Mouse (Mus musculus) megakaryocyte-erythroid progenitor cell, adult 5-6 weeks (primary cell): ENCODE data around the gene Gal. TPM values are rescaled to one million over a fixed set of nuclear protein-coding genes. Genes with fewer than 3 reads are reported as not detected.
A peak's percentile ranks its signal among the peaks of the same experiment; 100 is the strongest.

Source experiments
- ATAC-seq: replicated peaks from 2 replicates; pipeline ENCODE4 v1.8.0; 2016; ENCODE audit warnings: mild to moderate bottlenecking, inconsistent platforms; ENCODE audit not compliant: severe bottlenecking, poor library complexity, low FRiP score, low TSS enrichment
- total RNA-seq, 2 experiments: library from RNA; stranded (forward) in 1 of 2; stranded (reverse) in 1 of 2; fragments of 200-1000, 215-1000 nt in 1 of 2; fragments of >200 nt in 1 of 2; fragmentation: Nextera tagmentation in 1 of 2; gene quantifications; 2 replicates each; pipeline ENCODE4 v1.2.3; 2014 to 2017

Gal gene
- total RNA-seq, 2 experiments from 2014 or later: not detected

DNA sequence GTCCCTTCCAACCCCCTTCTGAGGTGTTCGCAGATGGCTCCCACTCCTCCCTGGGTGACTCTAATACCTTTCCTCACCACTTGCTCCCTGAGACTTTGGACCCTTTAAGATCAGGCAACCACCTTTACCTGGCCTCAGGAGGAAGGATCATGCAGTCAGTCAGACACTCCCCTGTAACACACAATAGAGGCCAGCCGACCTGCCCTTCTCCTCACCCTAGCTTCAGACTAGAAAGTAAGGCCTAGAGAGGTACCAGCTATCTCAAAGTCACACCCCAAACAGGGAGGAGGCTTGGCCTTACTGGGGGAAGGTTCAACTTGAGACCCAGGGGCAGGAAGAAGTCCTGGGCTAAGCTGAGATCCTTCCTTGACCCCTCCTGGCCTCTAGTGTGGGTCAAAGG lies 9.9 kb upstream of the Gal start:
- ATAC-seq: no peak

DNA sequence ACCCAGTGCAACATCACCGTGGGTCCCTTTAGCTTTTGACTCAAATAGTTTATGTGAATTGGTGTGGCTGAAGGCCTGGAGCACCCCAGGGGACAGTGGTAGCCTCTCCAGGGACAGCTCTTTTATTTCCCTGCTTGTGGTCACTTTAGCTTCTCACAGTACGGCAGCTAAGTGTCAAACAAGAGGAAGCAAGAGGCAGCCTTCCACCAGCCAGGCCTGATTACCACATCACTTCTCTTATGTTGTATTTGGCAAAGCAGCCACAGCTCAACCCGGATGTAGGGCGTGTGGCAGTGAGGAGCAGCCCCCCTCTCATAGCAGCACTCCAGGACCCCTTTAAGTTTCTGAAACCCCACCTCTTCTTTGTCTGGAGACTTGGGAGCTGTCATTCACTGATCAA lies 8.6 kb upstream of the Gal start:
- ATAC-seq: no peak

DNA sequence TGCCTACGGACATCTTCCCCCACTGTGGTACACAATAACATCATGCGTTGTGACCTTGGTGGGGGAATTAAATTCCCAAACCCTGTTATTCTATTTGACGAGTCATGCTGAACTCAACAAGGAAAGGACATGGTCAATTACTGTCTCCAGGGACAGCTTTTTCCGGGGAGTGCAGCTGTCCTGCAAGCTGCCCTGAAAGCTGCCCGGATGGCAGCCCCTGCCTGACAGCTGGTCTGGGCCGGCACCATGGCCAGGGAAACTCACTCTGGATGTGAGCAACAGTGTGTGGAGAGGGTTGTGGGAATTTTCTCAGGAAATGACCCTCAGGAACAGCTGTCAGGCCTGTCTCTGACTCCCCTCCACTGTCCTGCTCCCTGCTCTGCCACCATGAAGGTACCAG lies 8.1 kb upstream of the Gal start:
- no peak for ATAC-seq

DNA sequence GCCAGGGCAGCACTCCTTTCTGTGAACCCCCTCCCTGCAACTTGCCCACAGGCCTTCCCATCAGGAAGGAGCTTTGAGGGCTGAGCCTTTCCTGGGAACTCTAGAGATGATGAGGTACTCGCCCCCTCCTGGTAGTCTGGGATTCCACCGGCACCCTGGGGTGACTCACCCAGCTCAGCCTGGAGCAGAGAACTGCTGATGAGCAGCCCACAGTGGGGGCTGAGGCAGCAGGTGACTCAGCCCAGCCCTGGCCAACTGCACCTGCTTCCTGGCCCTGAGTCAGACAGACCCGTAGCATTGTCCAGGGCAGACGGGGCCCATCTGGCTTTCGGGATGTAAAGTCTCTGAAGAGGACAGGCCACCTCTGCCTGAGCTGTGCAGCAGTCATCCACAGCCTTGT lies 4.9 kb upstream of the Gal start:
- ATAC-seq: no peak

DNA sequence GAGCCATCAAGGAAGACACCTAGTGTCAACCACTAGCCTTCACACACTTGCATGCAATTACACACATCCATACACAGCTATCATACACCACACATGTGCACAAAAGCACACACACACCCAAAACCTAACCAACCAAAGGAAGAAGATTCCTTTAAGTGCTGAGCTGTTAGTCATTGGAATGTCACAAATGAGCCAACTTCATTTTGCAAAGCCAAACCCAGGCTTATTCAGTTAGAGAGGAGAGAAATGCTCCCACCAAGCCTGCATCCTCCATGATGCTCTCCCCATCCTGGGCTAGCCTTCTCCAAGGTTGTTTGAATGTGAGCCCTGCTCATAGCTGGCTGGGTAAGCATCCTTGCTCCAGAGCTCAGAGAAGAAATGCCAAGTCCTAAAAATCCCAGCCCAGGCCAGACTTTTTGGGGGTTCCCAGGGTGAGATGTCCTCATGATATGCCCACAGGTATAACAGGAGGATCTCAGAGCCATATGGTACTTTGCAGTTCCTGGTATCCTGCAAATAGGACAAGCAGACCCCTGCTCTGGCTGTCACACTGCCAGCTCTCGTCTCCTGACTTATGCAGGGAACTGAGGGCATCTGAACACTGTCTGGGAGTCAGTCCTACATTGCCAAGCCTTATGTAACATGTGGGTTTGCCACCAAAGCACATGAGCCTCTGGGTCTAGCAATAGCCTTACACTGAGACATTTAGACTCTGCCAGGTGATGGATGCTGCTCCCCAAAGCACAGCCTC lies 8.6 kb downstream of the Gal start:
- no peak for ATAC-seq

DNA sequence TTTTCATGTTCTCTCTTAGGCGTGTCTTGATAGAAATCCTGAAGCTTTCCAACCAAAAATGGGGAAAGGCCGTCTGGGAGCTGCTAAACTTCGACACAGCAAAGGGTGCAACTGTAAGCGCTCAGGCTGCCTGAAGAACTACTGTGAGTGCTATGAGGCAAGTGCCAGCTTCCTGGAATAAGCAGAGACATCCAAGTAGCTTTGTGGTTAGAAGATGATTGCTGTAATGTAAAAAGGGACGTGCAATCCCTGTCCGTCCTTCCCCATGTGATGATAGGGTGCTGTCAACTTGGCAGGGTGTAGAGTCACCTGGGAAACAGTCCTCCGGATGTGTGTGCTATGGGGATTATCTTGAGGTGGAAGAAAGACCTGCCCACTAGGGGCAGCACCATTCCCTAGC lies 10.3 kb downstream of the Gal start:
- ATAC-seq: no peak

DNA sequence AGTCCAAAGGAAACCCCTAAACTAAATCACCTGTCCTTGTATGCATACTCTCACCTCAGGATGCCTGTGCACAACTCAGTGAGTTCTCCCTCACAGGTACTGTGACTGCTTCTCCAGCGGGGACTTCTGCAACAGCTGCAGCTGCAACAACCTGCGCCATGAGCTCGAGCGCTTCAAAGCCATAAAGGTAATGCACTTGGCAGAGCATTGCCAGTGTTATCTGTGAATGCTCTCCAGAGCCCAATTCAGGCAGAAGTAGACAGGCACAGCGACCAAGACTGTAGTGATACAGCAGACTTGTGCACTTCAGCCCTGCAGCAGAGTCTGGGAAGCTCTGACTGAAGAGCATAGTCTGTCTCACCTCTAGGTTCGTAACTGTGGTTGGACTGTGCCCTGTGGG lies 12.0 kb downstream of the Gal start:
- no peak for ATAC-seq

DNA sequence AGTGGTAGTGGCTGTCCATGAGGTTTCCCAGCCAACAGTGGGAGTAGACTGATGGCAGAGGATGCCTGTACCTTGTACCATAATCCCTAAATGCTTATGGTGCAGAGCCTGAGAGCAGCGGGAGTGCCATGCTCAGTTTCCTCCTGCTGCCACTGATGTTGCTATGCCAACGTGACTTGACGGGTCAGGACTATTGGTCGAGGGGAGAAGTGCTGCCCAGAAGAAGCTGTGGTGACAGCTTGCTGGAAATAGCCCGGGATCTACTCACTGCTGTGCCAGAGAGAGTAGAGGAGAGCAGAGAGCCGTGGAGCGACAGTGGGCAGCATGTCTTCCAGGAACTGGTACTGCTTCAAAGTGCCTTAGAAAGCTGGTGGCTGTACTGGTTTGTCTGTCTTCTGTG lies 12.4 kb downstream of the Gal start:
- ATAC-seq: no peak

DNA sequence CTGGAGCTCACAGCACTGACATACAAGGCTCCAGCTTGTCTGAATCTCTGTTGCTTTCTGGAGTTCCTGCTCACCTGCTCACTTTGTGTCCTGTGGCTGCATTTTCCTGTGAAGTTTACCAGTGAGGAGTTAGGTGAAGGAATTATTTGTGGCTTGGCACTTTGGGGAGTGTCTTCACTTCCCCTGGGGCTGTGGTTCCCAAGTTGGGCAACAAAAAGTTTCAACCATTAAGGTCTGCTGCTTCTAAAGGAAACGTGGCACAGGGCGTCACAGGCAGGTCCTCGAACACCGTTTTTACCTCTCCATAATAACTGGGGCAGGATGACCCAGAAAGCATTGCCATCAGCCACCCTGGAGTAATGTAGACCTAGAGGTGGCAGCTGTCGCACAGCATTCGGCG lies 12.8 kb downstream of the Gal start:
- no peak for ATAC-seq

DNA sequence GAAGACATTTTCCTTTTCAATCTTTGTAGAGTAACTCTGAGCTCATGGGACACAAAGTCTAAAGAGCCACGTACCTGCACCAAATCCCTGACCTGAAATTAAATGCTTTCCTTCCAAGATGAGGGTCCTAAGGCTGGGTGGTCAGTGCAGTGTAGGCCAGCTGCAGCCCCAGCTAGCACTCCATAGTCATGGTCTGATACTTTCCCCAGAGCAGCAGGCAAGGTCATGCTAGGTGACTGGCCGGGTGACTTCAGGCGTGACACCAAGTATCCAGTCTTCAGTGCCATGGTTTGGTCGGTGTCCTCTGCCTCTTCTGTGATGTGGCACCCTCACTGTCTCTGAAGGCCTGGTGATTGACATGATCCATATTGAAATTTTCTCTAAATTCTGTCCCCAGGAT lies 14.3 kb downstream of the Gal start:
- no peak for ATAC-seq

DNA sequence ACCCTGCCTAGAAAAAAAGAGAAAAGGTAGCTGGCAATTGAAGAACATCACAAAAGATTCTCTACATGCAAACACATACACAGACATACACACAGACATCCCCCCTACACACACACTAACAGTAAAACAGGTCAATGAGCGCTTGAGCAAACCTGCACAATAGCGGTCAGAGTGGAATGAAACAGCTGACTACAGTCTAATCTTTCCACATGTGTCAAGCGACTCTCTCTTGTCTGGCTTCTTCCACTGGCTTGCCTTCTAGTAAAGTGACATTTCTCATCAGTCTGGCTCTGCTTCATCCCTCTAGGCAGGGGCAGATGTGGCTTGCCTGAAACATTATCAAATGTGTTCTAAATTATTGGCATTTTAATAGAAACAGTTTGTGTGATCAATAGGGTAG lies 20.1 kb downstream of the Gal start:
- ATAC-seq: no peak

DNA sequence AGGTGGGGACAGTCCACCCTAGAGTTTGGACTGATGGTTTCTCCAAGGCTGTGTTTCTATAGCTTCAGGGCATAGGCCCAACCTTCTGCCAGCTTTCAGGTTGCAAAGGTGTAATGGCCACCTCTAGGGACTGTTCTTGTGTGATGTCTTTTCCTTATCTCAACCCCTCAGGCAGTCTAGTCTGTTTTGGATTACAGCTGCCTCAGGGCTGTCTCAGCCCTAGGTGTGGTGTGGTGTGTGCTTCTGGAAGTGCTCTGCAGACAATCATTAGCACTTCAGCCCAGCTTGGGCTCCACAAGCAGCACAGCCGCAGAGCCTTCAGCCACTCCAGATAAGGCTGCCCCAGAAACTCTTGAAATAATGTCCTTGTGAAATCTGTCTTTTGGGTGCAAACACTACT lies 22.0 kb downstream of the Gal start:
- peak; percentile 88 for ATAC-seq

DNA sequence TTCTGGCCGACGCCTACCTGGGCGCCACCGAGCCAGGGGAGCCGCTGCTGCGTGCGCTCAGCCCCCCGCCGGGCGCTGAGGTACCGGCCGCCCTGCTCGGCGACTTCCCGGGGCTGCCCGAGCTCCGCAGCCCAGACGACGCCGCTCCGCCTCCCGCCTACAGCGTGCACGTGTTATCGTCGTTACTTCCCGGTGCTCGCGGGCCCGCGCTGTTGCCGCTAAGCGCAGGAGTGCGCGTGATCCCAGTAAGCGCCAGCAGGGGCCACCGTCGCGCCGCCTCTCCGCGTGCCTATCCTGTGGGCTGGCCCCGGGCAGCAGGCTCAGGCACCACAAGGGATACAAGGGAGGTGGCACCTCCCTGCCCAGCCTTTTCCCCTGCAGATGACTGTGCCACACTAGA lies 25.3 kb downstream of the Gal start:
- peak; percentile 82 for ATAC-seq

DNA sequence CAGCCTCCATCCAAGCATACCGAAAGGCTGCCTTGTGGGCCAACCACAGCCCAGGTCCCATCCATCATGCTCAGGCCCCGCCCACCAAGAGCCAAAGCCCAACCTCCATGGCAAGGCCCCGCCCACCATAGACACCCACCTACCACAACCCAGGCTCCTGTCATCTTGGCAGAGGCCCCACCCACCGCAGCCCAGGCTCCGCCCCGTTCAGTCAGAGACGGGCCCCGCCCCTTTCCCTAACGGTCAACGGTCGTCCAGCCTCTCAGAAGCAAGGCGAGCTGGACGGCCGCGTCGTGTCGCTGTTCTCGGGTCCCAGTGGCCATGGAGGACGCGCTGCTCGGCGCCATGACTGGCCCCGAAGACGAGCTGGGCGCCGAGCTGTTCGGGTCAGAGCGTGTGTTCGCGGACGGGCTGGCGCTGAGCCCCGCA lies 25.7 kb downstream of the Gal start, which contains the start of gene Tesmin:
Gene Tesmin (plus strand): TSS at position 229 of the 429 bp plus-strand sequence.
- peak; percentile 75 for ATAC-seq

DNA sequence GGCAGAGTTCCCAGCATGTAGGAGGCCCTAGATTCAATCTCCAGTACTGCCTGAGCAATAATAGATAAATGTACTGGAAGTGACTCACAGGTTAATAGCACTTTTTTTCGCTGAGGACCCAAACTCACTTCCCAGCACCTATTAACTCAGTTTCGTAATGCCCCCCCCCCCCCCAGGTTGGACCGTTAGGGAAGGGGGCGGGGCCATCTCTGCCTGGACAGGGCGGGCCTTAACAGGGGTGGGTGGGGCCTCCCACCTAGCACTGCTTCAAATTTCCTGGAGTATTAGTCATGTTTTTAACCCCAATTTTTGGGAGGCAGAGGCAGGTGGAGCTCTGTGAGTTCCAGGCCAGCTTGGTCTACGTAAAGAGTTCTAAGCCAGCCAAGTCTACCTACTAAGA lies 26.3 kb downstream of the Gal start:
- ATAC-seq: no peak

DNA sequence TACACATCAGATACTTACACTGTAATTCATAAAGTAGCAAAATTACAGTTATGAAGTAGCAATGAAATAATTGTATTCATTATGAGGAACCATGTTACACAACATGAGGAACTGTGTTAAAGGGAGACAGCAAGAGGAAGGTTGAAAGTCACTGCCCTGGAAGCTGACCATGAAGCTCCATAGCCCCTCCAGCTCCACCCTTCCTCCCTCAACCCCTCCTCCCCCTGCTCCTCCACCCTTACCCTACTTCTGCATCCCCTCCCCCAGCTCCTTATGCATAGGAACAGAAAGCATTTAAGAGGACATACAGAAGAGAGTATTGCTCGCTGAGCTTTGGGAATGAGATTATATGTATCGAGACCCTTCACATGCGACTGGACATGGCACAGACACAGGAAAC lies 35.7 kb downstream of the Gal start:
- no peak for ATAC-seq

DNA sequence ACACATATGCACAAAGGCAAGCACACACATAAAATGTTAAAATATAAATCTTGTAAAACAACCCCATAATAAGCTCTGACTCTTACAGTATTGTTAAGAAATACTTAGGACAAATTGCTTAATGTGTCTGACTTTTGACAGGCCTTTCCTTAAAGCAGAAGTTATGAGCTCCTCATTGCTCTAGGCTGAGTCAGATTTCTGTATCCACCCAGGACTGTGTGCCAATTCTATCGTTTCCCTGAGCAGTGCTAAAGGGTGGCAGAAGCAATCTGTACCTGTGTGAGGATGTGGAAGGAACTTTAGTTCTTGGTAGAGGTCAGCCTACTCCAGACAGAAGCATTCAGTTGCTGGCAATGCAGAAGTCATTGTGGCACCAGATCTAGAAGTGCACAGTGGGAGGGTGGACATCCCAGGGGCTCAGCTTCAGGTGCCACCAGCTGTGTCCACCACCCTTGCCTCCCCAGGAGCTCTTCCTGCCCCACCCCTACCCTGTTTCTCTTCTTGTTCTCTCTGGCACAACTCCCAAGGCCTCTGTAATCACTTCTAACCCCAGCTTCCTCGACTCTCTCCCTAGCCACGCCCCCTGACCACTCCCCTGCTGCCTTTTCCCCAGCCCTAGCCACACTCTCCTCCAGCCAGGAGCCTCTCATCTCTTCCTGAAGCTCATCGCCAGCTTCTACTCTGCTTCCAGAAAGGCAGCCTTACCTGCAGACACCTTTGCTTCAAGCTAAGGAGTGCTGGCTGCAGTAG lies 37.2 kb downstream of the Gal start:
- peak; percentile 67 for ATAC-seq

DNA sequence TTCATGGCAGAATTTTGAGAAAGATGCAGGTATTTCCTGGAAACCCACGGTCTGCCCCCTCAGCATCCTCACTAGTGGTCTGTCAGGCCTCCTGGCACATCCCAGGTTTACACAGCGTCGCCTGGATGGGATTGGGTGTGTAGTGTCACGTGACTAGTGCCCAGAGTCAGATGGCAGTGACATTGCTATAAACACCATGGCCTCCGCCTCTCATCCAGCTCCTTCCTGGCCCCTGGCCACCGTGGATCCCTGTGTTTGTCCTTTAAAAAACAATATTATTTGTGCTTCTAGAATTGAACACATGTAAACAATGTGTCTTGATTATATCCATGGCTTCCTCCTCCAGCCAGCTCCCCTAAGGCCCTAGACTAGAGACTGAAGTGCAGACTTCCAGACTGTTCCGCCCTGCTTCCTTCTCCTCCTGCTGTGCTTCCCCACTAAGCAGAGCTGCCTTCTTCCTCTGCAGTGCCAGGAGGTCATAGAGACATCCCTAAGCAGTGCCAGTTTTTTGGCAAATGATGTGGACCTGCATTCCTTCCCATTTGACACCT lies 38.3 kb downstream of the Gal start:
- no peak for ATAC-seq

DNA sequence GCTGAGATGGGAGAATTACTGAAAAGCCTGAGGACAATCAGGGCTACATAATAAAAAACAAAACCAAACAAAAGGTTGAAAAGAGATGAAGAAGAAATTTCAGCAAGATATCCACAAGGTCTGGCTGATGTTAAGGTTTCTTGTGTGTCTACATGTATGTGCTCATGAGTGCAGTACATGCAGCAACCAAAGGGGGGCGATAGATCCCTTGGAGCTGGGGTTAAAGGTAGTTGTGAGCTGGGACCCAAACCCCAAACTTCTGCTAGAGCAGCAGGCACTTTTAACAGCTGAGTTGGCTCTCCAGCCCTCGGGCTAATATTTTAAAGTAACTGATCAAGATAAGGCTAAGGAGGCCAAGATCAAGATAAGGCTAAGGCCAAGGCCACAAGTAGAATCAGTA lies 40.3 kb downstream of the Gal start:
- ATAC-seq: 0 out of 2 replicates have a peak, but pooled peaks have one; percentile 35

DNA sequence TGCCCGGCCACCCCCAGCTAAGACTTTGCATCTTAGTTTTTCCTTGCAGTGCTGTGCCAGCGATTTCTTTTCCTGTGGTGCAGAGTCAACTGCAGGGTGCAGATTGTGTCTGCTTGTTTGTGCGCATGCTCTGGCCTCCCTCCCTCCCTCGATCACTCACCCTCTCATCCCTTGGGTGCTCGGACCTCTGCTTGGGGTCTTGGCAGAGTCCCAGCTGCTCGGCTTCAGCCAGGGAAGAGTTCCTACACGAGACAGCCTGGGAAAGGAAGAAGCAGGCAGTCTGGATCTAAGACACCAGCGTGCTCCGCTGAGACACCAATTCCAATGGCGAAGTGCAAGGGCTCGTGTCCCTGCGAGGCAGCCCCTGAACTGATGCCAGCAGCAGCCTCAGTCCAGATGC lies 41.0 kb downstream of the Gal start:
- no peak for ATAC-seq

DNA sequence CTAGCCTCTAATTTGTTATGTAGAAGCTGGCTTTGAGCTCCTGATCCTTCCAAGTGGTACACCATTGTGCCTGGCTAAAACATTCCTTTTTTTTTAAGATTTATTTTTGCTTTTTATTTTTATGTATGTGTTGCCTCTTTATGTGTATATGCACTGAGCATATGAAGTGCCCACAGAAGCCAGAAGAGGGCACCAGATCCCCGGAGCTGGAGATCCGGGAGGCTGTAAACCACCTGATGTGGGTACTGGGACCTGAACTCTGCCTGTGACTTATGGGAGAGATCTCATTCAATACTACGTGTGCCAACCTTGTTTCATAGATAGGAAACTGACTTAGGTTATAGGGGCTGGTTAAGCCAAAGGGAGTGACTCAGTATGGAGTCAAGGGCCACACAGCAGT lies 46.1 kb downstream of the Gal start:
- no peak for ATAC-seq
